Mouse (Mus musculus): ENCODE measurements around the gene Gm13695. TPM values are rescaled to one million over a fixed set of nuclear protein-coding genes. Genes with fewer than 3 reads are reported as not detected.
"Not testable (repeated sequence)": the region's sequence is repeated elsewhere in the genome, so short reads cannot be mapped to it uniquely, and the experiment has no call there.

The Gm13695 gene
- not detected in 2 replicates for total RNA-seq (2021)
- long read RNA-seq, result 0 reads

DNA sequence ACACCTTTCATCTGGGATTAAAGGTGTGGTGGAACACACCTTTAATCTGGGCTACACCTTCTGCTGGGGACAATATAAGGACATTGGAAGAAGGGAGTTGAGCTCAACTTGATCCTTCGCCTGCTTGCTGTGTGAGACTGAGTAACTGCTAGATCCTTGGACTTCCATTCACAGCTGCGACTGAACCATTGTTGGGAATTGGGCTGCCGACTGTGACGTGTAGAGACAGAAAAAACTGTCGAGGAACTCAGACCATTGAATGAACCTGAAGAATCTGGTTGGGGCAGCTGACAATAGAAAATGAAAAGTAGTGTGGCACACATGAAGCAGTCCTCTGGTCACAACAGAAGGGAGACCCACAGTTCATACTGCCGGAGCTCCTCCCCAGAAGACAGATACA is at the start of gene Gm13695:
Gene Gm13695, plus strand, starts transcription at position 301 of the 400 bp plus-strand sequence.
- DNase-seq, result not testable (repeated sequence)

DNA sequence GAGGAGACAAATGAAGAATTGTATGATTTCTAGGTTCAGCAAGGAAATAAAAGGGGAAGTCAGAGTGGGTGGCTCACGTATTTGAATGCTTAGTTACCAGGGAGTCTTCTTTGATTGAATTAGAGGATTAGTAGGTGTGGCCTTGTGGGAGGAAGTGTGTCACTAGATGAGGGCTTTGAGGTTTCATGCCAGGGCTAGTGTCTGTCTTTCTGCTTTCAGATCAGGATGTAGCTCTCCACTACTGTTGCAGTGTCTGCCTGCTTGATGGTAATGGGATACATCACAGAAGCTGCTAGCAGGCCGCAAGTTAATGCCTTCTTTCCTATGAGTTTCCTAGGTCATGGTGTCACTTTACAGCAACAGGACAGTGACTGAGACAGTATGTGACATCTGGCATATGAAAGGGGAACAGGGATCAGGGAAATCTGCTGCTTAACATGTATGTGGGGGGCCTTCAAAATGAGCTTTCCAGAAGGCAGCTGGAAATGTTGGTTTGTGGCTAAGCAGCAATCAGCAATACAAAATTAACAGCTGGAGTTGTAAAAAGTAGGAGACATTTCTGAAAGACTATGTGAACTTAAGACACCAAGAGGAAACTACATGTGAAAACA is 37.5 kb upstream of the Gm13695 start:
- no peak for DNase-seq

DNA sequence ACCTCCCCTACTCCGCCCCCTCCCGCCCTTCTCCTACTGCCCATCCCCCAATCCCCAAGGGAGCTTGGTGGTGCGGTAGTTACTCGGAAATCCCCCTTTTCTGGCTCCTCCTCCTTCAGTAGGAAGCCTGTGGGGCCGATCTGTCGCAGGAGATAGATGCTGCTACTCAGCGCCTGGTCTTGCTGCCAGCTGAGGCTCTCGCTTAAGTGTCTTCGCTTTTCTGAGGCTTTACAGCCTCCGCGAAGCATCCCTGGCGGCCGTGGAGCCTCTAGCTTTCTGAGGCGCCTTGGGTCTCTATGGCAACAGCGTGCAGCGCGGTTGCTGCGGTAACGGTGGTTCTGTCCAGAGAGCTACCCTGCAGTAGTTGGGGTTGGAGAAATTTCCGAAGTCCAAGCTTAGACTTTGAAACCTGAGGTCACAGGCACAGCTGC is 26.2 kb upstream of the Gm13695 start, which contains the start of gene Zswim2:
Gene Zswim2, minus strand, starts transcription at position 298 of the 431 bp plus-strand sequence.
- no peak for DNase-seq

DNA sequence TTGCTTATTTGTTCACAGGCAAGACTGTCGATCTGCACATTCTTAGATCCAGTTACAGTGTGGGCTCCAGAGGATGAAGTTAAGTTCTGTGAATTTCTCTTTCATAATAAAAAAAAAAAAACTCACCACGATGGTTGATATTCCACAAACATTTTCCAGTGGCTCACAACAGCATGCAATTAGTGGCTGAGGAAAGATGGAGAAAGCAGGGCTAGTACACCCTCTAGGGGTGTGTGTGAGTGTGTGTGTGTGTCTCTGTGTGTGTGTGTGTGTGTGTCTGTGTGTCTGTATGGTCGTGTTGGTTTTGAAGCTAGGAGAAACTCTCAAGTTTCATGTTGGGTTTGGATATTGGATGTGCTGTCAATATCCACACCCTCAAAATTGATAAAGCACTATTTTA is 25.7 kb upstream of the Gm13695 start:
- DNase-seq, result no peak

DNA sequence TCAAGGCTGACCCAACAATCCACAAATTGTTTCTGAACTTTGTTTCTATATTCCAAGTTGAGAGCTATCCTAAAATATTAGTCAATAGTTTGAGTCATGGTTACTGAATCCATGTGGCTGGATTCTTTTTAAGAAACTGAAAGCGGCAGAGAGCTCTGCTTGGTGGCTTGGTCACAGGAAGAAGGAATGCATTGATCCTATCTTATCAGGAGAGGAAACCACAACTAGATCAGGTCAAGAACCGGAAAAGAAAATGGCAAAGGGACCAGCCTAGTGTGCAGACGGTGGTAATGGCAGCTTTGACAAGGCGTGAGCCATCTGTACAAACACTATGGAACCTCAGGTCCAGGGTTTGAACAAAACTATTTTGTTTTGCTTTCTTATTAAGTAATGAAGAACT is 25.3 kb upstream of the Gm13695 start:
- DNase-seq, result no peak

DNA sequence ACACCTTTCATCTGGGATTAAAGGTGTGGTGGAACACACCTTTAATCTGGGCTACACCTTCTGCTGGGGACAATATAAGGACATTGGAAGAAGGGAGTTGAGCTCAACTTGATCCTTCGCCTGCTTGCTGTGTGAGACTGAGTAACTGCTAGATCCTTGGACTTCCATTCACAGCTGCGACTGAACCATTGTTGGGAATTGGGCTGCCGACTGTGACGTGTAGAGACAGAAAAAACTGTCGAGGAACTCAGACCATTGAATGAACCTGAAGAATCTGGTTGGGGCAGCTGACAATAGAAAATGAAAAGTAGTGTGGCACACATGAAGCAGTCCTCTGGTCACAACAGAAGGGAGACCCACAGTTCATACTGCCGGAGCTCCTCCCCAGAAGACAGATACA is 11.7 kb upstream of the Gm13695 start, which contains the start of gene Gm13698:
Gene Gm13698, plus strand, starts transcription at position 301 of the 400 bp plus-strand sequence.
- not testable (repeated sequence) for DNase-seq

DNA sequence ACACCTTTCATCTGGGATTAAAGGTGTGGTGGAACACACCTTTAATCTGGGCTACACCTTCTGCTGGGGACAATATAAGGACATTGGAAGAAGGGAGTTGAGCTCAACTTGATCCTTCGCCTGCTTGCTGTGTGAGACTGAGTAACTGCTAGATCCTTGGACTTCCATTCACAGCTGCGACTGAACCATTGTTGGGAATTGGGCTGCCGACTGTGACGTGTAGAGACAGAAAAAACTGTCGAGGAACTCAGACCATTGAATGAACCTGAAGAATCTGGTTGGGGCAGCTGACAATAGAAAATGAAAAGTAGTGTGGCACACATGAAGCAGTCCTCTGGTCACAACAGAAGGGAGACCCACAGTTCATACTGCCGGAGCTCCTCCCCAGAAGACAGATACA is 5.9 kb upstream of the Gm13695 start, which contains the start of gene Gm13693:
Gene Gm13693, plus strand, starts transcription at position 301 of the 400 bp plus-strand sequence.
- not testable (repeated sequence) for DNase-seq

DNA sequence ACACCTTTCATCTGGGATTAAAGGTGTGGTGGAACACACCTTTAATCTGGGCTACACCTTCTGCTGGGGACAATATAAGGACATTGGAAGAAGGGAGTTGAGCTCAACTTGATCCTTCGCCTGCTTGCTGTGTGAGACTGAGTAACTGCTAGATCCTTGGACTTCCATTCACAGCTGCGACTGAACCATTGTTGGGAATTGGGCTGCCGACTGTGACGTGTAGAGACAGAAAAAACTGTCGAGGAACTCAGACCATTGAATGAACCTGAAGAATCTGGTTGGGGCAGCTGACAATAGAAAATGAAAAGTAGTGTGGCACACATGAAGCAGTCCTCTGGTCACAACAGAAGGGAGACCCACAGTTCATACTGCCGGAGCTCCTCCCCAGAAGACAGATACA is 5.7 kb downstream of the Gm13695 start, which contains the start of gene Gm13696:
Gene Gm13696, plus strand, starts transcription at position 301 of the 400 bp plus-strand sequence.
- not testable (repeated sequence) for DNase-seq

DNA sequence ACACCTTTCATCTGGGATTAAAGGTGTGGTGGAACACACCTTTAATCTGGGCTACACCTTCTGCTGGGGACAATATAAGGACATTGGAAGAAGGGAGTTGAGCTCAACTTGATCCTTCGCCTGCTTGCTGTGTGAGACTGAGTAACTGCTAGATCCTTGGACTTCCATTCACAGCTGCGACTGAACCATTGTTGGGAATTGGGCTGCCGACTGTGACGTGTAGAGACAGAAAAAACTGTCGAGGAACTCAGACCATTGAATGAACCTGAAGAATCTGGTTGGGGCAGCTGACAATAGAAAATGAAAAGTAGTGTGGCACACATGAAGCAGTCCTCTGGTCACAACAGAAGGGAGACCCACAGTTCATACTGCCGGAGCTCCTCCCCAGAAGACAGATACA is 11.5 kb downstream of the Gm13695 start, which contains the start of gene Gm13694:
Gene Gm13694, plus strand, starts transcription at position 301 of the 400 bp plus-strand sequence.
- DNase-seq, result not testable (repeated sequence)

DNA sequence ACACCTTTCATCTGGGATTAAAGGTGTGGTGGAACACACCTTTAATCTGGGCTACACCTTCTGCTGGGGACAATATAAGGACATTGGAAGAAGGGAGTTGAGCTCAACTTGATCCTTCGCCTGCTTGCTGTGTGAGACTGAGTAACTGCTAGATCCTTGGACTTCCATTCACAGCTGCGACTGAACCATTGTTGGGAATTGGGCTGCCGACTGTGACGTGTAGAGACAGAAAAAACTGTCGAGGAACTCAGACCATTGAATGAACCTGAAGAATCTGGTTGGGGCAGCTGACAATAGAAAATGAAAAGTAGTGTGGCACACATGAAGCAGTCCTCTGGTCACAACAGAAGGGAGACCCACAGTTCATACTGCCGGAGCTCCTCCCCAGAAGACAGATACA is 17.3 kb downstream of the Gm13695 start, which contains the start of gene Gm13697:
Gene Gm13697, plus strand, starts transcription at position 301 of the 400 bp plus-strand sequence.
- not testable (repeated sequence) for DNase-seq

DNA sequence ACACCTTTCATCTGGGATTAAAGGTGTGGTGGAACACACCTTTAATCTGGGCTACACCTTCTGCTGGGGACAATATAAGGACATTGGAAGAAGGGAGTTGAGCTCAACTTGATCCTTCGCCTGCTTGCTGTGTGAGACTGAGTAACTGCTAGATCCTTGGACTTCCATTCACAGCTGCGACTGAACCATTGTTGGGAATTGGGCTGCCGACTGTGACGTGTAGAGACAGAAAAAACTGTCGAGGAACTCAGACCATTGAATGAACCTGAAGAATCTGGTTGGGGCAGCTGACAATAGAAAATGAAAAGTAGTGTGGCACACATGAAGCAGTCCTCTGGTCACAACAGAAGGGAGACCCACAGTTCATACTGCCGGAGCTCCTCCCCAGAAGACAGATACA is 23.1 kb downstream of the Gm13695 start, which contains the start of gene Gm13691:
Gene Gm13691, plus strand, starts transcription at position 301 of the 400 bp plus-strand sequence.
- not testable (repeated sequence) for DNase-seq

DNA sequence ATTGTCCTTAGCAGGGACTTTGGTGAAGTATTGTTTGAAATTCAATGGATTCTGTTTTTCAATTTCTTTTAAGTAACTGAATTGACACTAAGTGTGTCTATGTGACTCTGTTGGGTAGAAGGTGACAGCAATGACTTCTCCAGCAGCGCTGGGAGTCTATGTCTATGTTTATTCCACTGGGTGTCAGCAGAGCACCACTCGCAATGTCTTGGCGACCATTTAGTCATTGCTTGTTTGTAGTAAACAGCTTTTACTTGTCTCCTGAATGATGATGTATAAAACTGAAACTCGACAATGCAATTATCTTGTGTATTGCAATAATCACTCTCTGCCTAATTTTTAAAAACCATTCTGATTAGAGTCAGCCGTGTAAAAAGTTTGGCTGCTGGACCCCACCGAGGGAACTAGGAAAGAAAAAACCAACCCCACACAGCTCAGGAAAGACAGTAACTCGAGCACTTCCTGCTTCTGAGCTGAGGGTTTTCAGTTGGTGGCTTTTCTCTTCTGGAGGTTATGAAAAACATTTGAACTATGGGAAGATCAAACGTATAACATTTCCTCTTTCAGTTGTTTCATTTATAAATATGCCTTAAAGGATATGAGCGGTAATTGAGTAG is 26.6 kb downstream of the Gm13695 start:
- not testable (repeated sequence) for DNase-seq

DNA sequence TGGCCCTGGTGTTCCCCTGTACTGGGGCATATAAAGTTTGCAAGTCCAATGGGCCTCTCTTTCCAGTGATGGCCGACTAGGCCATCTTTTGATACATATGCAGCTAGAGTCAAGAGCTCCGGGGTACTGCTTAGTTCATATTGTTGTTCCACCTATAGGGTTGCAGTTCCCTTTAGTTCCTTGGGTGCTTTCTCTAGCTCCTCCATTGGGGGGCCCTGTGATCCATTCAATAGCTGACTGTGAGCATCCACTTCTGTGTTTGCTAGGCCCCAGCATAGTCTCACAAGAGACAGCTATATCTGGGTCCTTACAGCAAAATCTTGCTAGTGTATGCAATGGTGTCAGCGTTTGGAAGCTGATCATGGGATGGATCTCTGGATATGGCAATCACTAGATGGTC is 27.4 kb downstream of the Gm13695 start:
- not testable (repeated sequence) for DNase-seq

DNA sequence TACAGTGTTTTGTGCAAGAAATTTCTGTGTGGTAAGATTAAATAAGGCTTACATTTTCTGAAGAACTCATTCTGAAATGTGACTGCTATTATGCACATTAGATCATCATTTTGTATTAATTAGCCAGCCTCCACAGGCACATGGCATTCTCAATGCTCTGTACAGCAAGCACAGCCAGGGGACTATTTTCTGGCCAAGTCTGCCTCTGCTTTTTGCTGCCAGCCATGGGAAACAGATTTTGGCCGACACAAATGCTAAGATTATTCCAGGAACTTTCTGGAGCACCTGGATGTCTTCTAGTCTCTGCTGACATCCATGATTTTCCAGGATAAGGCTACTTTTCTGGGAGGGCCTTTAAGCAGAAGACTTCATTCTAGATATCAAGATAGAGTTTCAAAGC is 41.8 kb downstream of the Gm13695 start:
- no peak for DNase-seq

DNA sequence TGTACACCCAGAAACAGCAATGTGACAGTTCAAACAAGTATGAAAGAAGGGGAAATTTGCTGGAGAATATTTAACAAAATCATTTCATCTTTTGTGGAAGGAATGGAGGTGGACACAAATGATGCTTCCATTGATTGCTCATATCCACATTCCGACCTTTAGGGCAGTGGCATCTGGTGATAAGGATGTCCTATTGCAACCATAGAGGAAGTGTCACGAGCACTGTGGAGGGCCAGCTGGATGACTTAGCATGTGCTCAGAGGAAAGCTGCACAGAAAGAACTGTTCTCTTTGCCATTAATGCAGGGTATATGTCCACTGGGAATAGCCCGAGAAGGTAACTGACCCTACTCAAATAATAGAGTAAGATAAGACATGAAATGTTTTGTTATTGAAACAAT is 42.7 kb downstream of the Gm13695 start:
- DNase-seq, result no peak

DNA sequence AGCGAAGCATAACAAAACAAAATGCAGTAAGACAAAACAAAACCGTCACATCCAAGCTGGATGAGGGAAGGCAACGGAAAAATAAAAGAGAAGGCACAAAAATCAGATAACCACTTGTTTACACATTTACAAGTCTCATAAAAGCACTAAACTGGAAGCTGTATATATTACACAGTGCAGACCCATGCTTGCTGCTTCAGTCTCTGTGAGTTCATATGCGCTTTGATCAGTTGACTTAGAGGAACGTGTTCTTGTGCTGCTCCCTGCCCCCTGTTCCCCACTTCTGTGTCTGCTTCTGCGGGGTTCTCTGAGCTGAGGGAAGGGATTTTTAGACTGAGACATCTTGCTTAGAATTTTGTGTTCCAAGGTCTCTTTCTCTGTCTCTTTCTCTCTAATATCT is 47.5 kb downstream of the Gm13695 start:
- no peak for DNase-seq

DNA sequence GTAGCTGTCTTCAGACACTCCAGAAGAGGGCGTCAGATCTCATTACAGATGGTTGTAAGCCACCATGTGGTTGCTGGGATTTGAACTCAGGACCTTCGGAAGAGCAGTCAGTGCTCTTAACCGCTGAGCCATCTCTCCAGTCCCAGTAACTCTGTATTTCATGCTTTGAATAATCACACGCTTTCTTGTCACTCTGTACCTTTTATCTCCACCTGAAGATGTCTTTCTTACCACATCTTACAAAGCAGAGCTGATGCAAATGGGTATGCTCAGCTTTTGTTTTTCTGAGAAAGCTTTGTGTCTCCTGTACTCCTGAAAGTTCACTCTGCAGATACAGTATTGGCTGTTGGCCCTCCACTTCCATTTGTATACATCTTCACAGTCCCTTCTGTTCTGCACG is 49.2 kb downstream of the Gm13695 start:
- DNase-seq, result not testable (repeated sequence)

DNA sequence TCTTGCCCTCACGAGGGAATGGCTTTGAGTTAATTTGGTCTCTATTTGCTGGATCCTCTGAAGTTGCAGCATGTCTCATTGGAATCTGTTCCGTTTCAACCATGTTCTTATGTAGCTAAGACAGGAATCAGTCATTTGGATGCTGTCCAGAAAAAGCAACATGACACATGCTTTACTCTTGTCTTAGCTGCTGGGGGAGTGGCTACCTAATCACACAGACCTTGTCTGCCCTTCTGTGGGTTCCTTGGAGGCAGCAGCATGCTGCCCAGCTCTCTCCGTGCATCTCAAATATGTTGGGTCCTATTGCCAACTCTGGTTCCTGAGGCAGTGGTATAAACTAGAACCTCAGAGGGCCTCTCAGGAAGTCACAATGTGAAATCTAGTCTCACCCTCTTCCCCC is 51.2 kb downstream of the Gm13695 start:
- DNase-seq, result no peak

Other genes starting within 250 kb of the Gm13695 start
- gene Itgav, start 242.9 kb upstream of the Gm13695 start, total RNA-seq (2021), result 107 and 124 TPM in 2 replicates
- 3.9 and 5.7 TPM in 2 replicates for gene Fam171b, start 154.7 kb upstream of the Gm13695 start, total RNA-seq (2021)
- gene Zswim2, start 26.1 kb upstream of the Gm13695 start, total RNA-seq (2021), result not detected in 2 replicates
- 1.9 and 2.0 TPM in 2 replicates for gene Gm13698, start 11.6 kb upstream of the Gm13695 start, total RNA-seq (2021)
- gene Gm13693, start 5.8 kb upstream of the Gm13695 start, total RNA-seq (2021), result 1.9 and 2.0 TPM in 2 replicates
- gene Gm13696, start 5.8 kb downstream of the Gm13695 start, total RNA-seq (2021), result 1.9 and 2.0 TPM in 2 replicates
- gene Gm13694, start 11.6 kb downstream of the Gm13695 start, total RNA-seq (2021), result 1.9 and 2.0 TPM in 2 replicates
- 1.9 and 2.0 TPM in 2 replicates for gene Gm13697, start 17.4 kb downstream of the Gm13695 start, total RNA-seq (2021)
- gene Gm13691, start 23.2 kb downstream of the Gm13695 start, total RNA-seq (2021), result 1.9 and 2.0 TPM in 2 replicates